Mouse (Mus musculus) embryonic fibroblast, embryonic 13.5 days (primary cell): ENCODE measurements around the gene Olfr160.

ENCODE experiments used
- CTCF ChIP-seq: IDR thresholded peaks from 2 replicates; pipeline ENCODE4 v1.5.1; 2011; ENCODE audit warnings: mild to moderate bottlenecking, control low read depth, low read length, moderate library complexity, borderline replicate concordance; ENCODE audit not compliant: insufficient read depth
- POLR2A ChIP-seq: IDR thresholded peaks from 2 replicates; pipeline ENCODE4 v1.6.1; 2011; ENCODE audit warnings: low read depth, mild to moderate bottlenecking, control low read depth, low read length, moderate library complexity

DNA sequence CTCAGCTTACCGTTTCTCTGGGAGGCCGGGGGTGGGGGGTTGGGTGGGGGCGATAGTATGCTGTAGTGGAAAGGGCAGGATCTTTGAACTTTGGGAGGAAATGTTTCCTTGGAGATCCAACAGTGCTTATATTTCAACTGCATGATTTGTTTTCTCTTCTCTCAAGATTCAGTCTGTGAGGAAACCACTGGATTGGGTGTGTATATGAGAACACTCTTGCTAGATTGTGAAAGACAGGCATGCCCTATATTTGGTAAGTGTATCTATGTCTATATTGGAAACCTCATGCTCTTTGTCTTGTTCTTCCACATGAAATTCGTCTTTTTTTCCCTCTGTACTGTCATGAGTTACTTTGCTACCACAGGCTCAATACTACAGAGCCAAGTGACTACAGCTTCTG, 46.4 kb downstream of the Olfr160 start:
- TF ChIP-seq POLR2A (no peak), CTCF (no peak)
